Mouse (Mus musculus): ENCODE results near the gene Tango6.
A peak's percentile ranks its signal among the peaks of the same experiment; 100 is the strongest.

Tango6 gene

GRCm38 (mm10) chr8:106818626-106819515 is 136.0 kb downstream of the Tango6 start:
- no peak for DNase-seq (ENCODE audit: low spot score in 2 of 2)

- no peak for DNase-seq (ENCODE audit: low spot score in 2 of 2)
Measured at GRCm38 (mm10) chr8:106819581-106819980, 136.7 kb downstream of the Tango6 start.

- DNase-seq (ENCODE audit: low spot score in 2 of 2), result no peak
Measured at GRCm38 (mm10) chr8:106820553-106821515, 138.0 kb downstream of the Tango6 start.

GRCm38 (mm10) chr8:106828921-106829320 is 146.1 kb downstream of the Tango6 start:
- DNase-seq (ENCODE audit: low spot score in 2 of 2), result no peak

- DNase-seq (ENCODE audit: low spot score in 2 of 2), result no peak
Measured at GRCm38 (mm10) chr8:106829526-106830045, 146.7 kb downstream of the Tango6 start.

GRCm38 (mm10) chr8:106834899-106835298 is 152.0 kb downstream of the Tango6 start:
- DNase-seq (ENCODE audit: low spot score in 2 of 2), result no peak

- DNase-seq (ENCODE audit: low spot score in 2 of 2), result no peak
Measured at GRCm38 (mm10) chr8:106836525-106836924, 153.7 kb downstream of the Tango6 start.

GRCm38 (mm10) chr8:106838803-106839202 is 155.9 kb downstream of the Tango6 start:
- no peak for DNase-seq (ENCODE audit: low spot score in 2 of 2)

- no peak for DNase-seq (ENCODE audit: low spot score in 2 of 2)
Measured at GRCm38 (mm10) chr8:106839209-106840001, 156.5 kb downstream of the Tango6 start.

GRCm38 (mm10) chr8:106850034-106850433 is 167.2 kb downstream of the Tango6 start:
- no peak for DNase-seq (ENCODE audit: low spot score in 2 of 2)

- no peak for DNase-seq (ENCODE audit: low spot score in 2 of 2)
Measured at GRCm38 (mm10) chr8:106854534-106855241, 171.8 kb downstream of the Tango6 start.

- no peak for DNase-seq (ENCODE audit: low spot score in 2 of 2)
Measured at GRCm38 (mm10) chr8:106855242-106855562, 172.3 kb downstream of the Tango6 start.

GRCm38 (mm10) chr8:106862845-106863244 is 180.0 kb downstream of the Tango6 start:
- DNase-seq (ENCODE audit: low spot score in 2 of 2), result no peak

- DNase-seq (ENCODE audit: low spot score in 2 of 2), result no peak
Measured at GRCm38 (mm10) chr8:106865354-106865753, 182.5 kb downstream of the Tango6 start.

- DNase-seq (ENCODE audit: low spot score in 2 of 2), result no peak
Measured at GRCm38 (mm10) chr8:106870051-106870450, 187.2 kb downstream of the Tango6 start, which contains the start of gene Has3. Gene Has3, plus strand, starts transcription at chr8:106870242.

GRCm38 (mm10) chr8:106870537-106871327 is 187.9 kb downstream of the Tango6 start:
- peak in 1 of 2 experiments; percentile 29 for DNase-seq (ENCODE audit: low spot score in 2 of 2)

- DNase-seq (ENCODE audit: low spot score in 2 of 2), result no peak
Measured at GRCm38 (mm10) chr8:106871328-106871926, 188.6 kb downstream of the Tango6 start.

GRCm38 (mm10) chr8:106871931-106872371 is 189.1 kb downstream of the Tango6 start:
- DNase-seq (ENCODE audit: low spot score in 2 of 2), result no peak

- DNase-seq (ENCODE audit: low spot score in 2 of 2), result no peak
Measured at GRCm38 (mm10) chr8:106872454-106873034, 189.7 kb downstream of the Tango6 start.

All from thymus, postnatal 10 days (tissue).